Mouse (Mus musculus) midbrain, postnatal 0 days (tissue): ENCODE results near the gene Ly6g6f. TPM values are rescaled to one million over a fixed set of nuclear protein-coding genes. Genes with fewer than 3 reads are reported as not detected.

Experiments used
- ATAC-seq: fragments of 200-750 bp; cut with Nextera tagmentation; 2 replicates; pipeline ENCODE4 v1.8.0; 2017; ENCODE audit warnings: moderate number of reproducible peaks, mild to moderate bottlenecking, moderate TSS enrichment, moderate library complexity; ENCODE audit not compliant: low FRiP score
- DNase-seq: peaks from one replicate; pipeline ENCODE4 v3.0.0-alpha.2; 2015; ENCODE audit warnings: low spot score
- H3K27ac ChIP-seq: fragments of 300-500 bp; sonication (generic); 2 replicates; pipeline ENCODE4 v1.5.1; 2014; ENCODE audit warnings: low read depth, mild to moderate bottlenecking, low read length, mixed read lengths
- H3K27me3 ChIP-seq: fragments of 300-500 bp; sonication (generic); 2 replicates; pipeline ENCODE4 v1.6.1; 2014; ENCODE audit warnings: low read length, control low read depth, mixed read lengths; ENCODE audit not compliant: insufficient read depth
- H3K36me3 ChIP-seq: fragments of 300-500 bp; sonication (generic); 2 replicates; pipeline ENCODE4 v1.6.1; 2014; ENCODE audit warnings: low read length, control low read depth, mixed read lengths; ENCODE audit not compliant: insufficient read depth
- H3K4me1 ChIP-seq: fragments of 300-500 bp; sonication (generic); 2 replicates; pipeline ENCODE4 v1.6.1; 2014; ENCODE audit warnings: mild to moderate bottlenecking, control low read depth, antibody characterized with exemption, low read length, mixed read lengths; ENCODE audit not compliant: insufficient read depth
- H3K4me2 ChIP-seq: fragments of 300-500 bp; sonication (generic); 2 replicates; pipeline ENCODE4 v1.6.1; 2014; ENCODE audit warnings: low read depth, mild to moderate bottlenecking, low read length, mixed read lengths; ENCODE audit not compliant: poor library complexity, severe bottlenecking
- H3K4me3 ChIP-seq: fragments of 300-500 bp; sonication (generic); 2 replicates; pipeline ENCODE4 v1.5.1; 2014; ENCODE audit warnings: low read depth, mild to moderate bottlenecking, low read length, moderate library complexity
- H3K9ac ChIP-seq: fragments of 300-500 bp; sonication (generic); replicated peaks from 2 replicates; pipeline ENCODE4 v1.6.1; 2014; ENCODE audit warnings: mild to moderate bottlenecking, low read length, moderate library complexity, mixed read lengths; ENCODE audit not compliant: poor library complexity, severe bottlenecking
- H3K9me3 ChIP-seq: fragments of 300-500 bp; sonication (generic); 2 replicates; pipeline ENCODE4 v1.6.1; 2016; ENCODE audit warnings: low read length, control low read depth
- CTCF ChIP-seq: IDR thresholded peaks from 2 replicates; pipeline ENCODE4 v1.5.1; 2016; ENCODE audit warnings: antibody characterized with exemption, mild to moderate bottlenecking
- WGBS: fragments of 180-500 bp; shearing (Covaris S2); extraction: QIAGEN DNeasy Blood & Tissue Kit; methylation state at CpG from one replicate; pipeline ENCODE4 v1.1.7; 2014; 5-methylcytosine and 5-hydroxymethylcytosine counted together
- polyA plus RNA-seq: library from polyadenylated mRNA; unstranded; fragments of >200 nt; fragmentation: Nextera tagmentation; extraction: Ambion mirVana; gene quantifications from 2 replicates; pipeline ENCODE4 v1.2.1, GENCODE M21; 2015
- total RNA-seq: library from RNA; depleted of rRNA; stranded (reverse); fragments of >200 nt; gene quantifications from 2 replicates; pipeline ENCODE4 v1.2.3, GENCODE M21; 2014

Ly6g6f gene
- total and polyA plus RNA-seq, 2 experiments from 2014 or later, result not detected

DNA sequence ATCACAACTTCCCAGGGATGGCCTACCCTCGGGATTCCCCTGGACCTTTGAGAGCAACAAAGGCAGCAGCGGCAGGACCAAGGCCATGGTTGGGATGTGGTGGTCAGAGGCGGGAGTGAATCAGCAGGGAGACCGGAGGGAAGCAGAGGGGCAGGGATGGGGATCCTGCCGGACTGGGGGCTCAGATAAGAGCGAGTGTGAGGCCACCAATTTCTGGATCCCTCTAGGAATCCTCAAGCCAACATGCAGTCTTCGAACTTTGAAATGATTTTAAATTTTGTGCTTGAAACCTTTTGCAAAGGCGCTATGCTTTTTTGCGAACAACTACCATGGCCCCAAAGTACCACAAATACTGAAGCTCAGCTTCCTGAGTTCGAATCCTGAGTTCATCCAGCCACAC is 19.3 kb downstream of the Ly6g6f start, which contains the start of gene Mpig6b:
Gene Mpig6b, minus strand, starts transcription at position 101 of the 400 bp plus-strand sequence.
- WGBS, result 50% methylated on average over 10 of the region's 10 CpGs
- TF ChIP-seq CTCF, result no peak

DNA sequence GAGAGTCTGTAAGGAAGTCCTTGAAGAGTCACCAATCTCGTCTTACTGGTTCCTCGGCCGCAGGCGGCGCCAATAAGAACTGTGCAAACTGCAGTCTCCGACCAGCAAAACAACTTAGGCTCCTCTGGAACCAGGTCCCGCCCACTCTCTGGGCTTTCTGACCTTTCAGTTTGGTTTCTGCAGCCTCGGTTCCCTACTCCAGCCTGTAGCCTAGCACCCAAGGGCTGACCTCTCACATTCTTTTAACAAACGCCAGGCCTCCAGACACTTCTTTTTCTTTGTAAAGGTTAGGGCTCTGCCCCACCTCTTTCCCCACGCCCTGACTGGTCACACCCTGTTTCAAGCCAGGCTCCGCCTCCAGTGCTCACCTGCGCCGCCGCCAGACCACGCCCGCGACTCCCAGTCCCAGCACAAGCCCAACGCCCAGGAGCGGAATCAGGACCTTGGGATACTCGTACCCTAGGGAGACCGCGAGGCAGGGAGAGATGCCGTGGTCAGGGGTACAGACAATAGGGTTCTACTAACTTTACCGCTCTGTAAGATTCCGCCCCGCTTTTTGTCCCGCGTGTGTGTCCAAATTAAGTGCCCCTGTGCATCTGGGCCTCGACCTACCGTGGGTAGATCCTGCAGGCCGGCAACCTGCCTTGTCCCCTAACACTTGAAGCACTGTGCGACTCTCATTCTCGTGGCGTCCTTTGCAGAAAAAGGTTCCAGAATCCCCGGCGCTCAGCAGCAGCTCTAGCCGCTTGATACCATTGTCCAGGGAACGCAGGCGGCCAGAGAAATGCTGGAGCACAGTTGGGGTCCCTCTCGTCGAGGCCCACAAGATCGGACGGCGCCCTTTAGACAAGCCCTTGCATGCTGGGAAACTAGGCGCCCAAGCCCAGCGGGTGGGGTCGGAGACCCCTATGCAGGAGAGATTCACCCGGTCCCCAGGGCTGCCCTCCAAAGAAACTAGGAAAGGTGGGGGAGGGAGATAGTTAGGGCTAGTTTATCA is 20.2 kb downstream of the Ly6g6f start, which contains the start of gene Ly6g6c:
Gene Ly6g6c, plus strand, starts transcription at position 438 of the 997 bp plus-strand sequence.
- DNase-seq, result peak; percentile 28
- TF ChIP-seq CTCF, result no peak

More for the DNA sequence above, 19.3 kb downstream of the Ly6g6f start, which contains the start of gene Mpig6b:
- peaks cover 20% of the 10 kb centered on the region; the same call in 1 of the 2 replicates for H3K27me3 ChIP-seq
- H3K4me3 ChIP-seq, result peak within 1 kb of the TSS; percentile 16; the same call in 1 of the 2 replicates
- H3K4me1 ChIP-seq, result no peaks in the 10 kb centered on the region; the same call in 1 of the 2 replicates
- ATAC-seq, result no peak
- no peak for DNase-seq
- H3K9me3 ChIP-seq, result no peaks in the 10 kb centered on the region
- peak within 1 kb of the TSS; percentile 38 for H3K4me2 ChIP-seq
- H3K9ac ChIP-seq, result no peak within 1 kb of the TSS
- no peak within 1 kb of the TSS for H3K27ac ChIP-seq
- peaks cover 6% of the 10 kb centered on the region; the same call in 1 of the 2 replicates for H3K36me3 ChIP-seq

DNA sequence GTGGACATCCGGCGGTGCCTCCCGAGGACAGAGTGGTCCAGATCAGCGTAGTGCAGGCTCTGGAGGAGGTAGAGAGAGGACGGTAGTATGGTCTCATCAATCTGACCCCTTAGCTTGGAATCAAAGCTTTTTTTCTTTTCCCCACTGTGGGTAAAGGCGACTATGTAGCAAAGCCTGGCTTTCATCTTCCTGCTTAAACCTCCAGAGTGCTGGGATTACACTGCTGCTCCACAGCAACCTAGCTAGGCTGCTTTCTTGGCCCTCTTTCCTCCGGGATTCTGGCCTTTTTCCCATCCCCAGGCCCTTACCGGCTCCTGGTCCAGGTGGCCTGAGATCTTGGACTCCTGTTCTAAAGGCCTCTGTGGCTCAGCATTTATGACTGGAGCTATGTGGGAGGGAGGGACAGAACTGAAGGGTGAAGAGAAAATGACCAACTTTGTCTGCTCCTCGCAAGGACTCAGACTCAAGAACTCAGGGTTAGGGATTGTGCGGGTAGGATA is 21.0 kb downstream of the Ly6g6f start:
- WGBS, result 44% methylated on average over 10 of the region's 10 CpGs
- Histone ChIP-seq H3K27me3 (peaks cover 20% of the 10 kb centered on the region; the same call in 1 of the 2 replicates), H3K4me3 (no peak overlapping the region), H3K9ac (no peak overlapping the region), H3K9me3 (no peaks in the 10 kb centered on the region), H3K4me2 (no peak overlapping the region), H3K36me3 (peaks cover 6% of the 10 kb centered on the region; the same call in 1 of the 2 replicates), H3K27ac (no peak overlapping the region), H3K4me1 (peaks cover 4% of the 10 kb centered on the region)
- no peak for ATAC-seq
- no peak for DNase-seq
- no peak for TF ChIP-seq CTCF

More for the DNA sequence above, 20.2 kb downstream of the Ly6g6f start, which contains the start of gene Ly6g6c:
- no peak for ATAC-seq
- no peak within 1 kb of the TSS for H3K9ac ChIP-seq
- WGBS, result 4% methylated on average over 47 of the region's 48 CpGs
- peaks cover 6% of the 10 kb centered on the region; the same call in 1 of the 2 replicates for H3K36me3 ChIP-seq
- no peak within 1 kb of the TSS for H3K27ac ChIP-seq
- H3K4me2 ChIP-seq, result peak within 1 kb of the TSS; percentile 38
- H3K4me1 ChIP-seq, result peaks cover under 1% of the 10 kb centered on the region
- no peaks in the 10 kb centered on the region for H3K9me3 ChIP-seq
- peaks cover 20% of the 10 kb centered on the region; the same call in 1 of the 2 replicates for H3K27me3 ChIP-seq
- H3K4me3 ChIP-seq, result peak within 1 kb of the TSS; percentile 16; the same call in 1 of the 2 replicates

DNA sequence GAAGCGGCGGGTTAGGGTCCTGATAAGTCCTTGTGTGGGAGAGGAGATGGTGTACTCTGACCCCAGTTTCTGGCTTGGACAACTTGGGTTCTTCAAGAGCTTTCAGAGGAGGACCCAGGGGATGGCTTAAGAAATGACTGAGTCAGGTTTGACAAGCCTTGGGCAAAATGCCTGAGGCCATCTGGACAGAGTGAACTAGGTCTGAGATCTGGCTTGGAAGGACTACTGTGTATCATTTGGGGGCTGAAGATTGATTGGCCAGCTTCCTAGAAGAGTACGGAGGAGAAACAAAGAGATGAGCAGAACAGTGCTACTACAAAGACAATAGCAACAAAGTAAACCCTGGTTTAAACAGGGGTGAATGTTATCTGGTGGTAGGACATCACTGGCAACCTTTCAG is 21.9 kb downstream of the Ly6g6f start:
- no peak overlapping the region for H3K27ac ChIP-seq
- H3K4me1 ChIP-seq, result peaks cover 4% of the 10 kb centered on the region
- no peaks in the 10 kb centered on the region for H3K9me3 ChIP-seq
- no peak overlapping the region for H3K4me2 ChIP-seq
- no peak overlapping the region for H3K9ac ChIP-seq
- H3K4me3 ChIP-seq, result no peak overlapping the region
- peaks cover 20% of the 10 kb centered on the region; the same call in 1 of the 2 replicates for H3K27me3 ChIP-seq
- no peak for TF ChIP-seq CTCF
- peaks cover 6% of the 10 kb centered on the region; the same call in 1 of the 2 replicates for H3K36me3 ChIP-seq
- ATAC-seq, result no peak
- peak; percentile 63 for DNase-seq
- WGBS, result 91% methylated on average over 3 of the region's 3 CpGs

DNA sequence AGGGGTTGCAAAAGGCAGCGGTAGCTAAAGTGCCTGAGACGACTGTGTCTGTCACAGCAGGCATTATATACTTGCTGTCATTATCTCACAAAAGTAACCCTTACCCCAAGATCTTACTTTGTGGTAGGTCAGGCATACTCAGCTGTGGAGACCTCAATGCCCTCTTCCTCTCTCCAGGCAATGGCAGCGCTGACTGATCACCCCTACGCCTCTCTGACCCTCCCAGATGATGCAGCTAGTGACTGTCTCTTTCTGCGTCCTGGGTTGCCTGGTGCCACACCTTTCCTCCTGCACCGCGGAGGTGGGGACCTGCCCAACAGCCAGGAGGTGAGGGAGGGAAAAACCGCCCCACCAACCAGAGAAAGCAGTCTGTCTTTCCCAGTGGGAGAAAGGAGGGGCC is 24.1 kb downstream of the Ly6g6f start:
- Histone ChIP-seq H3K4me1 (peaks cover 4% of the 10 kb centered on the region), H3K4me2 (no peak overlapping the region)

More for the DNA sequence above, 24.1 kb downstream of the Ly6g6f start:
- Histone ChIP-seq H3K9ac (no peak overlapping the region), H3K27me3 (peaks cover 20% of the 10 kb centered on the region; the same call in 1 of the 2 replicates), H3K36me3 (peaks cover 6% of the 10 kb centered on the region; the same call in 1 of the 2 replicates), H3K4me3 (no peak overlapping the region), H3K9me3 (no peaks in the 10 kb centered on the region), H3K27ac (no peak overlapping the region)
- no peak for TF ChIP-seq CTCF
- DNase-seq, result no peak
- WGBS, result 88% methylated on average over 8 of the region's 8 CpGs
- no peak for ATAC-seq
